Mouse (Mus musculus) liver, adult 2 months (tissue): ENCODE data around the gene Ltbp1.

ENCODE experiments used
- CTCF ChIP-seq: fragments of 200-500 bp; IDR thresholded peaks from 2 replicates; pipeline ENCODE4 v1.5.1; 2011; ENCODE audit warnings: low read depth, low read length, control low read depth
- POLR2A ChIP-seq: fragments of 200-500 bp; IDR thresholded peaks from 2 replicates; pipeline ENCODE4 v1.6.1; 2011; ENCODE audit warnings: low read length, control low read depth; ENCODE audit not compliant: insufficient read depth; ENCODE audit errors: extremely low read depth

- TF ChIP-seq POLR2A (no peak), CTCF (no peak)
Measured at GRCm38 (mm10) chr17:75088232-75088631, 82.9 kb downstream of the Ltbp1 start.
